Mouse (Mus musculus) neural tube, embryonic 11.5 days (tissue): ENCODE data around the gene Prdm11. TPM values are rescaled to one million over a fixed set of nuclear protein-coding genes. Genes with fewer than 3 reads are reported as not detected.

Experiments used
- ATAC-seq: fragments of 200-750 bp; cut with Nextera tagmentation; 2 replicates; pipeline ENCODE4 v1.8.0; 2017; ENCODE audit warnings: moderate number of reproducible peaks, mild to moderate bottlenecking, moderate TSS enrichment, moderate library complexity; ENCODE audit not compliant: insufficient read depth, low FRiP score, low TSS enrichment
- DNase-seq: peaks from one replicate; pipeline ENCODE4 v3.0.0-alpha.2; 2015; ENCODE audit warnings: low spot score
- H3K27ac ChIP-seq: fragments of 300-500 bp; sonication (generic); 2 replicates; pipeline ENCODE4 v1.5.1; 2014; ENCODE audit warnings: low read depth, mild to moderate bottlenecking, low read length
- H3K27me3 ChIP-seq: fragments of 300-500 bp; sonication (generic); 2 replicates; pipeline ENCODE4 v1.6.1; 2014; ENCODE audit warnings: mild to moderate bottlenecking, low read length, mixed read lengths; ENCODE audit not compliant: control insufficient read depth, insufficient read depth
- H3K36me3 ChIP-seq: fragments of 300-500 bp; sonication (generic); 2 replicates; pipeline ENCODE4 v1.6.1; 2014; ENCODE audit warnings: mild to moderate bottlenecking, low read length, moderate library complexity, mixed read lengths; ENCODE audit not compliant: control insufficient read depth, insufficient read depth
- H3K4me1 ChIP-seq: fragments of 300-500 bp; sonication (generic); 2 replicates; pipeline ENCODE4 v1.6.1; 2014; ENCODE audit warnings: low read length, mixed read lengths; ENCODE audit not compliant: control insufficient read depth, insufficient read depth
- H3K4me2 ChIP-seq: fragments of 300-500 bp; sonication (generic); 2 replicates; pipeline ENCODE4 v1.6.1; 2014; ENCODE audit warnings: low read depth, mild to moderate bottlenecking, moderate library complexity
- H3K4me3 ChIP-seq: fragments of 300-500 bp; sonication (generic); 2 replicates; pipeline ENCODE4 v1.5.1; 2014; ENCODE audit warnings: low read depth, low read length
- H3K9ac ChIP-seq: fragments of 300-500 bp; sonication (generic); 2 replicates; pipeline ENCODE4 v1.6.1; 2014; ENCODE audit warnings: mild to moderate bottlenecking, low read length
- H3K9me3 ChIP-seq: fragments of 300-500 bp; sonication (generic); 2 replicates; pipeline ENCODE4 v1.6.1; 2016; ENCODE audit warnings: low read length; ENCODE audit not compliant: control insufficient read depth
- WGBS: fragments of 180-500 bp; shearing (Covaris S2); extraction: QIAGEN DNeasy Blood & Tissue Kit; methylation state at CpG from one replicate; pipeline ENCODE4 v1.1.7; 2014; 5-methylcytosine and 5-hydroxymethylcytosine counted together
- polyA plus RNA-seq: library from polyadenylated mRNA; unstranded; fragments of >200 nt; fragmentation: Nextera tagmentation; extraction: Ambion mirVana; gene quantifications from 2 replicates; pipeline ENCODE4 v1.2.1, GENCODE M21; 2014

The Prdm11 gene
- polyA plus RNA-seq, 1 experiment from 2014 or later = 1.2 TPM

- ATAC-seq = no peak
- Histone ChIP-seq H3K4me2 (no peak overlapping the region), H3K27ac (no peak overlapping the region), H3K36me3 (no peaks in the 10 kb centered on the region), H3K4me1 (peaks cover under 1% of the 10 kb centered on the region; the same call in 1 of the 2 replicates), H3K4me3 (no peak overlapping the region), H3K27me3 (no peaks in the 10 kb centered on the region), H3K9ac (no peak overlapping the region), H3K9me3 (no peaks in the 10 kb centered on the region)
- peak; percentile 63 for DNase-seq
- WGBS = 46% methylated on average over 11 of the region's 11 CpGs
Observed at GRCm38 (mm10) chr2:92954404-92955114, 91.4 kb downstream of the Prdm11 start.

DNA sequence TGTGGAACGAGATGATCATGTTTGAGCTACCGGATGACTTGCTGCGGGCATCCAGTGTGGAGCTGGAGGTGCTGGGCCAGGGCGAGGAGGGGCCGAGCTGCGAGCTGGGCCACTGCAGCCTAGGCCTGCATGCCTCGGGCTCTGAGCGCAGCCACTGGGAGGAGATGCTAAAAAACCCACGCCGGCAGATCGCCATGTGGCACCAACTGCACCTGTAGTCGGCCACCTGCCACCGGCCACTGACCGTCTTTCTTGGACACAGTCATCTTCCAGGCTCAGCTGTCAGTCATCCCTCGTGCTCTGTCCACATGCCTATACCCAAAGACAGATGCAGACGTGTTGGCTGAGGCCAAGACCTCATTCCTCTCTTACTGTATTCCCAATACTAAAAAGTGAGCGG, 92.5 kb downstream of the Prdm11 start:
- Histone ChIP-seq H3K36me3 (no peaks in the 10 kb centered on the region), H3K4me2 (no peak overlapping the region), H3K9ac (no peak overlapping the region), H3K4me3 (no peak overlapping the region), H3K4me1 (peaks cover 5% of the 10 kb centered on the region; the same call in 1 of the 2 replicates), H3K27me3 (no peaks in the 10 kb centered on the region), H3K27ac (no peak overlapping the region), H3K9me3 (no peaks in the 10 kb centered on the region)
- ATAC-seq (no peak), DNase-seq (no peak)
- WGBS = 87% methylated on average over 17 of the region's 17 CpGs

DNA sequence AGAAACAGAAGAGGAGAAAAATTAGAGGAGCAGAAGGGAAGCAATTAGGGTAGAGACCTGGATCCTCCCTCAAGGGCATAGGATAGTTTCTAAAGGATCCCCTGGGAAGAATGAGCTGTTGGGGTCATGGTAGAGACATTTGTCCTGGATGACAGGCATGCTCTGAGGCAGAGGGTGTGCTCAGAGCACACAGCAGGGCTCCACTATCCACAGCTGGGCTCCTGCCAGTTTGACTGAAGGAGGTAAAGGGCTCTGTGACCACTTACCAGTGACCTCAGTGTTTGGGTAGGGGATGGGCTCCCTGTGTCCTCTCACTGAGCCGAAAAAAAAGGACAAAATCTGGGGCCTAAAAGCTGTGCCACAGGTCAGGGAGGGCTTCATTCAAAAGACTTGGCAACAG, 96.4 kb downstream of the Prdm11 start:
- H3K9me3 ChIP-seq = no peaks in the 10 kb centered on the region
- no peak overlapping the region for H3K9ac ChIP-seq
- H3K4me1 ChIP-seq = peaks cover 14% of the 10 kb centered on the region
- 11% methylated on average over 1 of the region's 1 CpGs for WGBS
- no peaks in the 10 kb centered on the region for H3K27me3 ChIP-seq
- ATAC-seq = no peak; the same call in 1 of the 2 replicates
- DNase-seq = peak; percentile 19
- H3K4me3 ChIP-seq = no peak overlapping the region
- no peaks in the 10 kb centered on the region for H3K36me3 ChIP-seq
- H3K4me2 ChIP-seq = no peak overlapping the region
- H3K27ac ChIP-seq = no peak overlapping the region

- WGBS = 36% methylated on average over 7 of the region's 7 CpGs
Observed at GRCm38 (mm10) chr2:92948699-92949300, 97.2 kb downstream of the Prdm11 start.

GRCm38 (mm10) chr2:92947981-92948698, 97.8 kb downstream of the Prdm11 start:
- H3K36me3 ChIP-seq = no peaks in the 10 kb centered on the region
- no peak overlapping the region for H3K4me3 ChIP-seq
- peaks cover 14% of the 10 kb centered on the region for H3K4me1 ChIP-seq
- WGBS = under 1% methylated on average over 12 of the region's 12 CpGs
- H3K27ac ChIP-seq = no peak overlapping the region
- ATAC-seq (no peak), DNase-seq (peak; percentile 76)
- peak overlapping the region; percentile 9; the same call in 1 of the 2 replicates for H3K4me2 ChIP-seq
- H3K27me3 ChIP-seq = no peaks in the 10 kb centered on the region
- H3K9ac ChIP-seq = no peak overlapping the region
- H3K9me3 ChIP-seq = no peaks in the 10 kb centered on the region

More at GRCm38 (mm10) chr2:92948699-92949300, 97.2 kb downstream of the Prdm11 start:
- H3K4me2 ChIP-seq = no peak overlapping the region
- no peak overlapping the region for H3K27ac ChIP-seq
- H3K4me1 ChIP-seq = peaks cover 14% of the 10 kb centered on the region
- no peaks in the 10 kb centered on the region for H3K27me3 ChIP-seq
- H3K36me3 ChIP-seq = no peaks in the 10 kb centered on the region
- DNase-seq (no peak), ATAC-seq (no peak)
- no peaks in the 10 kb centered on the region for H3K9me3 ChIP-seq
- no peak overlapping the region for H3K9ac ChIP-seq
- H3K4me3 ChIP-seq = no peak overlapping the region

GRCm38 (mm10) chr2:92945824-92946598, 100.0 kb downstream of the Prdm11 start:
- Histone ChIP-seq H3K9ac (no peak overlapping the region), H3K4me2 (no peak overlapping the region), H3K27ac (no peak overlapping the region), H3K9me3 (no peaks in the 10 kb centered on the region), H3K4me3 (no peak overlapping the region), H3K27me3 (no peaks in the 10 kb centered on the region), H3K36me3 (no peaks in the 10 kb centered on the region), H3K4me1 (peaks cover 16% of the 10 kb centered on the region)
- DNase-seq (no peak), ATAC-seq (no peak)
- 86% methylated on average over 11 of the region's 11 CpGs for WGBS

DNA sequence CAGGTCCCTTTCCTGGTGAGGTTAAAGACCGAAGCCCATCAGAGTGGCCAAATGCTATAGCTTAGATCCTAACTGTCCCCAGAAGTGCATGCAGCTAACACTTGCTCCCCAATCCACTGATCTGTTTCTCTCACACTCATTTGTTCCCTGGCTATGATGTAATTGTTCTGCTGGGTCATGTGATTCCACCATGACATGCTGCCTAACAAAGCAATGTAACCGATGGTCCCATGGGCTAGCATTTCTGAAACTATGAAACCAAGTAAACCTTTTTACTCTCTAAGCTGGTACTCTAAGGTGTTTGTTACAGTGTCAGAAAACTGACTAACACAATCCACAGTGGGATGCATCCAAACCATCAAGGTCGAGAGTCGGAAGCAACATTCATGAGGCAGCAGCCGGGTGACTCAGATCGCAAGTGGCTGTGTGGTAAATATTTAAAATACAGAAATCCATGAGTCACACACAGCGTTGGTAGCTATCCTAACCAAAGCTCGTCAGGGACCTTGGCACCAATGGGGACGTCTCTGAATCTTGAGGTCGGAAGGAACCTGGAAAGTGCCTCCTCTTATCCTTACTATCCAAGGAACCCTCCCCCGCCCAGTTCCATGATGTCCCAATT, 100.7 kb downstream of the Prdm11 start:
- no peak overlapping the region for H3K27ac ChIP-seq
- no peak for DNase-seq
- no peaks in the 10 kb centered on the region for H3K9me3 ChIP-seq
- no peaks in the 10 kb centered on the region for H3K27me3 ChIP-seq
- no peak for ATAC-seq
- 93% methylated on average over 11 of the region's 11 CpGs for WGBS
- H3K36me3 ChIP-seq = no peaks in the 10 kb centered on the region
- H3K4me2 ChIP-seq = no peak overlapping the region
- H3K4me3 ChIP-seq = no peak overlapping the region
- peaks cover 16% of the 10 kb centered on the region for H3K4me1 ChIP-seq
- H3K9ac ChIP-seq = no peak overlapping the region

DNA sequence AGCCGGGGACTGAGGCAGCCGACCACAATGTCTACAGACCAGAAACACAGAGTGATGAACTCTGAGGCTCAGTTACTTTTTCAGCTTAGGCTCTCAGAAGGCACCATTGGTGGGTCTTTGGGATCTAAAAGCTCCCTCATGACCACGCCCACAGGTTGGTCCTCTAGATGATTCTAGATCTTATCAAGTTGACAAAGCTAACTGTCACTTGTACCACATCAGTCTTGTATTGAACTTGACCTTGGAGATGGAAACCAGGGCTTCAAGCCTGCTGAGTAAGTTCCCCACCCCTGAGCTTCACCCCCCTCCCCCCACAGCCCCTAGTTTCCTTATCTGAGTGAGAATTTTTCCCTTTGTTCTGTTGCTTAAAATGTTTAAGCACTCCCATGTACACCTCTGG, 101.6 kb downstream of the Prdm11 start:
- Histone ChIP-seq H3K4me2 (no peak overlapping the region), H3K27me3 (no peaks in the 10 kb centered on the region), H3K9me3 (no peaks in the 10 kb centered on the region), H3K36me3 (no peaks in the 10 kb centered on the region), H3K4me3 (no peak overlapping the region), H3K27ac (no peak overlapping the region), H3K9ac (no peak overlapping the region), H3K4me1 (peaks cover 14% of the 10 kb centered on the region)
- no peak for ATAC-seq
- no peak for DNase-seq
- 90% methylated on average over 3 of the region's 3 CpGs for WGBS
